Mouse (Mus musculus): ENCODE data around the gene Spty2d1.

GRCm38 (mm10) chr7:46998942-46999341 is 9.3 kb downstream of the Spty2d1 start:
- TF ChIP-seq POLR2A (IDR thresholded peaks at IDR 0.05; ENCODE audit: low read depth, low read length) (no peak), CTCF (IDR thresholded peaks at IDR 0.05; ENCODE audit: borderline replicate concordance, insufficient read depth, low read length) (no peak)
